Mouse (Mus musculus) regulatory T cell (primary cell): ENCODE measurements around the gene Magi2.

Source experiments
- in situ Hi-C: fragments of 300-600 bp; cut with MboI, MseI; formaldehyde crosslinking; loops from one replicate; pipeline ENCODE4 v1.15.1; 2025; ENCODE audit warnings: high pct_unique_total_duplicates

The Magi2 gene

DNA sequence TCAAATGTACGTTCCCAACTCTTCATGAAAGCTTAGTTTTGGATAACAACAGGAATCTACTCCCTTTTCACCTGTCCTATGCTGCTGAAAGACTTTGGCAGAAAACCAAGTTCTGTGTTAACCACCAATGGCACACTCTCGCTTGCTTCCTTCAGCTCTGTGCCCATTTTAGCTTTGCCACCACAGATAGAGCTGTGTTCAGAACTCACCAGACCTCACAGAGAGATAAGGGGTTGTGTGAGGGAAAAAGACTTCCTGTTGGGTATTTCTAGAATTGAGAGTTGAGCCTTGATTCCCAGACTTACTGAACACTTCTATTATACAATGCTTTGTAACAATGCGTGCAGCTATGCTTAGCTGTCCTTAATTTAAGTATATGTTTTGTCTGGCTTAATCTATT is 705.3 kb downstream of the Magi2 start:
- in situ Hi-C loops, result no loop called here

DNA sequence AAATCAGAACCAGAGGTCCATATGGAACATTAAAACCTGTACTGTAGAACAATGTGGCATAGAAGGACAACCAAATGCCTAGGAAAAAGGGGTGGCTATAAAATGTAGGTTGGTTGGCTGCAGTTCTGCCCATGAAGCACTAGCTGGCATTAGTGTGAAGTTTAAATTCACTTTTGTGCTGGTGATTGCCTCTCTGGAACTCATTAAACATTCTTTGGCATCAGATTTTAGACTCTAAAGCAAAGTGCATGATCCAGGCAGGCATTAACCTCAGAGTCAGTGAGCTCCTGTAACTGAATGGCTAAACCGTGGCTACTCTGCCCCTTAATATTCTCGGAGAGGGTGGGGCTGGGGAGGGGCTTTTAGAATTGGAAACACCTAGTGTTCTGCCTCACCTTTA is 706.4 kb downstream of the Magi2 start:
- in situ Hi-C loops, result no loop called here

DNA sequence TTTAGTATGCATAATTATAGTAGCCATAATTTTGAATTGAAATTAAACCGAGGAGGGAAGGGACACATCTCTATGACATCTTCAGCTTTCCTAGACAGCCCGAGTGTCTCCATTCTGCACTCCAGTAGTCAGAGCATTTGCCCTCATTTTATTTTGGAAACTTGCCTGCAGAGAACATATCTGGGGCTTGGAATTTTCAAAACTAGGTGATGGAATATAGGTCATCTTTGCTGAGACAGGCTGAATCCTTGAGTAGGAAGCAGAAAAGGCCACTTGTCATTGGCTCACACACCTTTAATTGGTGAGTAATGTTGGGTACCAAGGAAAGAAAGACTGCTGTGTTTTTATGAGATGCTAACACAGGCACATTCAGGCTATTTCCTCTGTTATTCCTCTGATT is 724.3 kb downstream of the Magi2 start:
- in situ Hi-C loops, result no loop called here

DNA sequence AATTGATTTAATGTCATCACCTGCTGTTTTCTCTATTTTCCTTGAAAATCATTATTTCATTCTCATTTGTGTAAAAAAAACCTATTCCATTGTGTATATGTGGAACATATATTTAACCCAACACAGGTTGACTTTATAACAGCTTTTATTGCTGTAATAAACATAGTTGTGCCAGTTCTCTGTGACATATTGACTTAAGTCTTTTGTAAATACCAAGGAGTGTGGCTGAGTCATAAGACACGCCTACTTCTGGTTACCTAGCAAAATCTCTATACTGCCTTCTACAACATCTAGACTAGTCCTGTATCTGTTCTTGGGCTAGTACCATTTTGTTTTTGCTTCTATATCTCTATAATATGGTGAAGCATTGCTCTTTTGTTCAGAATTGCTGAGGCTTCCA is 737.3 kb downstream of the Magi2 start:
- in situ Hi-C loops, result no loop called here

DNA sequence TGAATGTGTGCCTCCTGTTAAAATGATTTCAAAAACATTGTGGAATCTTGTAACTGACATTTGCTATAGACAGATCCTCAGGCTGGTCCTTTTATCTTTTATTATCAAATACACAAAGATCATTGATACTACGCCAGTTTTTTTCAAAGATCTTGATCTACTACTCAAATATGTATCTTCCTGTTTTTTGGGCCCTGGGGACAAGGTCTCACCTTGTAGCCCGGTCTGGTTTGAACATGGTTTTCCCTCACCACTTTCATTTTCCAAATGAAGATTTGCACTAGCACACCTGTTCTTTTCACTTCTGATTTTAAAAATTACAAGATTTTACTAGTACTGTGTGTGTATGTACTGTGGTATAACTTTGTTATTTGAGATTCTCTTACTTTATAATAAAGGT is 745.9 kb downstream of the Magi2 start:
- in situ Hi-C loops, result no loop called here

DNA sequence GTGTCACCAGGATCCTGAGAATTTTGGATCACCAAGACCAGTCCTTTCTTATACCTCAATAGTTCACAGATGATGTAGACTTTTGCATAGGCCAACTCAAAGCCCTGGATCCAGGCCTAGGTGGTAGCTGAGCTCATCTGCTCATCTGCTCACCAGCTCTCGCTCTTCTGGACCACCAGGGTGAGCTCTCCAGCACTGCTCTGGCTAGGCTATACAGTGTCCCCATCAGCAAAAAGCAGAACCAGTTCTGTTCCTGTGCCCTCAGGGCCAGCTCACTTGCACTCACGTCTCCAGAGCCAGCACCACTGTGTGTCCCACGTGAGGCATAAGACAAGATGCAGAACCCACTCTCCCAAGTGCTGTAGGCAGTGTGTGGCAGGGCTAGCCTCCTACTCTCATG is 747.0 kb downstream of the Magi2 start:
- in situ Hi-C loops, result no loop called here

DNA sequence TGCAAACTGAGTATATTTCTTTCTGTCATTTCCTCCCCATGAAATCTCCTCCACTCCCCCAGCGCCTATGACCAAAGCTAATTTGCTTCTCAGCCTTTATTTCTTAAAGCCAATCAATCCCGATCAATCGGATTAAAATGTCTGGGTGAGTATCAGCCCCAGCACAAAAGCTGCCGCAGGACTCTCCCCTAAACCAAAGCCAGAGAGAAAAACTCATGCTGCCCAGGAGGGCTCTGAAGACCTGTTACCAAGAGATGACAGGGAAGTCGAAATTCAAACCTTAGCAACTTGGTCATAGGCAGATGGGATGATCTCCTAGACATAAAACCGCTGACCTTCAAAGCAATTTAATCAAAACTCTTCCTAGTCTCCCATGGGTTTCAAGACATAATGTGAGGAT is 754.7 kb downstream of the Magi2 start:
- in situ Hi-C loops, result no loop called here

DNA sequence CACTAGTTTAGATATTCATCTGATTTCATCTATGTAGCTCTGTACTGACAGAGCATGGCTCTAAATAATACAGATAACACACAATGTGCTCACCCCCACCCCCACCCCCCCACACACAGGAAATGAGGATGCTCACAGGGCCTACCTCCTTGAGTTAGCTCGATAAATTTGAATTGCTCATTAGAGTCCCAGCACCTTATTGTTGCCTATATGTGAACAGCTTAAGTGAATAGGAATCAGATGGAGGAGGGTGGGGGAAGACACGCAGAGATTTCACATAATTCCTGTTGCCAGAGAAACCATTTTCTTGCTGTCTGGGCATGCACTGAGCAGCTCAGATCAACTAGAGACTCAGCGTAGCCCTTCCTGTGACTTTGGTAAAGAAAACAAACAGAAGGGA is 755.2 kb downstream of the Magi2 start:
- in situ Hi-C loops, result no loop called here

DNA sequence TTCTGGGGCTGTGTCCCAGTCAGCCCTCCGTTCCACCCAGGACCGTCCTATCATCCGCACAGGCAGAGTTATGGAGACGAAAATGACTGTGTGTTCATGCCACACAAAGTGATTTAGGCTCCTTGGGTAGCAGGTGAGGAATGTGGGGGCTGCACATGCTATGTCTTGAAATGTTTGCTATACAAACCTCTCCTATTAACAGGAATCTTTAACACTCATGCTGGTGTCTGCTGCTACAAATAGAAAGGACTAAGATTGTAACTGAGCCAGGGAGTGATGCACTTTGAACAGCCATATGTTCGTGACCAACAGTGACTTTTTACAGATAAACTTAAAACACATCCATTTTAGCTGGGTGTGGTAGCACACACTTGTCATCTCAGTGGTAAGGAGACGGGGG is 772.6 kb downstream of the Magi2 start:
- in situ Hi-C loops, result no loop called here

DNA sequence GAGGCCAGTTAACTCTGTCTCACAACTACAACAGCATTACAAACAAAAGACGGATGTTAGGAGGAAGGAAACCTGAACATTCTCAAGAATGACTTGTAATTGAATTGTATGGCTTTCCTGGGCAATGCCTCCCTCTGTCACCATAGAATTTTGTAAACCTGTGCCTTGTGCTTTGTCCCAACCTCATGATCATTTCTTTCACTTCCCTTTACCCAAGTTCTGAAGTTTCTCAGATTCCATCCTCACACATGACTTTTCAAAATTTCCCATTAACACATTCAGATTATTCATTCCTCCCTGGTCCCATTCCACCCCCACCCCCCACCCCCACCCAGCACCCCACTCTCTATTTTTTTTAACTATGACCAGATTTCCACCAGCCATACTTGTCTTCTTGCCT is 773.1 kb downstream of the Magi2 start:
- in situ Hi-C loops, result no loop called here

DNA sequence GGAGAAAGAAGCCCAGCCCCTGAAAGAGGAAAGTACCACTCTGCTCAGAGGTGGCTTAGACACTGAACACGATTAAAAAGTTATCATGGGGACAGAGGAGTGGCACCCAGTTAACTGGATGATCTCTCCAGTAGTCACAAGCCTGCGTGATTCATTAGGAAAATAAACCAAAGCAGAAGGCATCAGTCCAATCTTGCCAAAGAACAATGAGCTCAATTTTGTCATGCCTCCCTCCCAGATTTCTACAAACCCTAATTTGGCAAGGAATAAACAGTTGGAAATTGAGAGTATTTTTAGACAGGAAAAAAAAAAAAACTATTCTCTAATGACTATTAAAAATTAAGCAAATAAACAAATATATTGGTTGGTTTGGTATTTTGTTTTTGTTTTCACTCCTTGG is 779.8 kb downstream of the Magi2 start:
- in situ Hi-C loops, result no loop called here

DNA sequence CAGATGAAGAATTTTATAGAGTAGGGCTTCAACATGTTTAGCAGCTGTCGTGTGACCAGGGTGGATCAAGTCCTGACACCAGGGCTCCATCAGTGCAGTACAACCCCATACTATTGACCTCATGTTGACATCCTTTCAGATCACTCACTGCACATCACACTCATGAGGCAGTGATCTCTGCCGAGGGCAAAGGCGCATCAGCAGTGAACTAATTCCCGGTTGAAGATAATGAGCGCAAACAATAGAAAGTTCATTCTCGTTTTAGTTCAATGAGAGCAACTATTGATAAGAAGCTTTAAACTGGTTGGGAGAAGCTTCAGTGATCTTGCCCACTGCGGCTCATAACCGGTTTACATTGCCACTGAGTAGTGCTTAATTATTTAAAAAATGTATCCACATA is 780.4 kb downstream of the Magi2 start:
- in situ Hi-C loops, result no loop called here

DNA sequence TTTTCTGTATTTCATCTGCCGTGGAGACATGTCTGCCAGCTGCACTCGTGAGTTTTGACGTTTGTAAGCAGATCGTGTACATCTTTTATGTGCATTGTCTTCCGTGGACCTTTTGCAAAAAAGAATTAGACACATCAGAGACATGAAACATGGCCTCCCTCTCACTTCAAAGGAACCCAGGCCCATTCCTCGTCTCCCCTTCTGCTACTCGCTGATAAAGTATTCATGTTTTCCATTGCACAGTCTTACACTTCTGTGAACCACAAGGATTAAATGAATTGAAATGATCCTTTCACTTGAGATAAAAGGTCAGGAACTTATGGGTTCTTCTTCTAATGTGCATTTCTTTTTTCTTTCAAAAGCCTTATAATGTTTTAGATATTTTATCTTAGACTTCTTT is 783.4 kb downstream of the Magi2 start:
- in situ Hi-C loops, result no loop called here

DNA sequence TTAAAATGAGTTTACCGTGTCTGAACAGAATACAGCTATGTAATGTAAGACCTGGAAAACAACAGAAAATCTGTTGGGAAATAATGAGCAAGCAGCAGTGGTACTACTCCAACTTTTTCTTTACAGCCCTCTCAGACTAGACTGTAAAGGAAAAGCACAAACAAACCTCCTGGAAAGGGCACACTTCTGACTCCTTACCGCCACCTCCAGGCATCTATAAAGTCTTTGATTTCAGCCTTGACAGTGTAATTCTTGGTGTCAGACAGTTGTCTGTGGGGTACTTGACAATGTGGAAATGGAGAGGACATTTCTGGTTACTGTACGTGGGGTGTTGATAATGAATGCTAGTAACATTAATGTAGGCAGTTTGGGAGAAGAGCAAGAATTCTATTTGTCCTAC is 791.2 kb downstream of the Magi2 start:
- in situ Hi-C loops, result no loop called here

DNA sequence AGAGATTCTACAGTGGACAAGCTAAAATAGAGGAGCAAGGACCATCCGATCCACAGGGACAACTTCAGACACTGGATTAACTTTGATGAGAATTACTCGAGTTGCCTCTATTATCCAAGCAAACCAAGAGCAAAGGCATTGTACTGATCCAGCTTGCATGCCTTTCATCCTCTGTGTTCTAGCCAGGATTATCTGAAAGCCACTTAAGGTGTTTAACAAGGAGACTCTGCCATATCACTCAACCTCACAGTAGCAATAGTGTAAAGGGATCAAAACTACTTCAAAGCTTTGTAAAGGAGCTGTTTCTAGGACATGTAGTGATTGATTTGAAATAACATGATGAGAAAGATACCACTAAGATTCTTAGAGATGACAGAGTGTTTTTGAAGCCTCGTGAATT is 819.8 kb downstream of the Magi2 start:
- in situ Hi-C loops, result no loop called here

DNA sequence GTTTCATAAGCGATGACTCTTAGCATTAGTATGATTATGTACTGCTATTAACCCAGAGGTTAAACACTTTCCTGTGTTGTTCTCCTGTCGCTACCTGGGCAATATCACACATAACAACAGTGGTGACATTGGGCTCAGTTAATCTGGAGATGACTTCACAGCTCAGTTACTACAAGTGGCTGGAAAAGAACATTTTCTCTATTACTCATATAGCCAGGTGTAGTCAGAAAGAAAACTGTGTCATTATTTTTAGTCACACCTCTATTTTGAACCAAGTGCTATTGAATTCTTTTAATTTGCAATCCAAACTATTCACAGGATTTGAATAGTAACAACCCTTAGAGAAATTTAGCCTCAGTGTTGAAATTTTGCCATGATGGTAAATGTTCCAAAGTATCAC is 821.5 kb downstream of the Magi2 start:
- in situ Hi-C loops, result no loop called here

DNA sequence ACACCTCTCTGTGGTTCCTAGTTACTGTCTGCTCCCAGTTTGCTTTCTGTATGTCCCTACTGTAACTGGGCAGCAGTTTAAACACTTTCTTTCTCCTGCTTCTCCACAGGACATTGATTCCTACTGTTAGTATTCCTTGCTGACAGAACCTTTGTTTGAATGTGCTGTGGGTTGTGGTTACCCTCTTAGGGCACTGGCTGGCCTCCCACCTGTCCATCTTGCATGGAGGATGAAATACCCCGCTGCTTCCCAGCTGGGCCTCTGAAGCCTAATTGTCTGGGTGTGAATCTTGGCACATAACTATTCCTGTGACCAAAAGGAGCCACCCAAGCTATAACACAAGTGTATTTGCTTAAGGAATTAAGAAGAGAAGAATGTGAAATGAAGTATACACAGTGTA is 823.4 kb downstream of the Magi2 start:
- in situ Hi-C loops, result loop anchor here (25.0 kb wide), 1 partner anchor 1237 kb away; no protein-coding TSS in a partner anchor

DNA sequence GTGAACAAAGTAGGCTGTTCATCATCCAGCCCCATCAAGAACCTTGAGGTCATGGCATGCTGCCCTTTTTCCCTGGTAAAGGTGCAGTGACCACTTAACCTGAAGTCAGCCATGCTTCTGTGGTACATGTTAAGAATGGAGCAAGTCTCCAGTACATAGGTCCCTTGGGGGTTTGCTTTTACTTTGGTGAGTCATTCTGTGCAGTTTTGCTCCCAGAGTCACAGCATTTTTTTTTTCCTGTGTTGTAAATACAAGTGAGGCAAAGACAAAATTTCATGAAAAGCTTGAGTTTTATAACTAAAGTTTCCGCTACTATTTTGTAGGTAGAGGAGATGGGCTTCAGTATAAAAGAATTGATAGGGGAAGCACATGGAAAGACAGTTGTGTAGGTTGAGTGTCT is 828.2 kb downstream of the Magi2 start:
- in situ Hi-C loops, result loop anchor here (25.0 kb wide), 1 partner anchor 1232 kb away; no protein-coding TSS in a partner anchor

DNA sequence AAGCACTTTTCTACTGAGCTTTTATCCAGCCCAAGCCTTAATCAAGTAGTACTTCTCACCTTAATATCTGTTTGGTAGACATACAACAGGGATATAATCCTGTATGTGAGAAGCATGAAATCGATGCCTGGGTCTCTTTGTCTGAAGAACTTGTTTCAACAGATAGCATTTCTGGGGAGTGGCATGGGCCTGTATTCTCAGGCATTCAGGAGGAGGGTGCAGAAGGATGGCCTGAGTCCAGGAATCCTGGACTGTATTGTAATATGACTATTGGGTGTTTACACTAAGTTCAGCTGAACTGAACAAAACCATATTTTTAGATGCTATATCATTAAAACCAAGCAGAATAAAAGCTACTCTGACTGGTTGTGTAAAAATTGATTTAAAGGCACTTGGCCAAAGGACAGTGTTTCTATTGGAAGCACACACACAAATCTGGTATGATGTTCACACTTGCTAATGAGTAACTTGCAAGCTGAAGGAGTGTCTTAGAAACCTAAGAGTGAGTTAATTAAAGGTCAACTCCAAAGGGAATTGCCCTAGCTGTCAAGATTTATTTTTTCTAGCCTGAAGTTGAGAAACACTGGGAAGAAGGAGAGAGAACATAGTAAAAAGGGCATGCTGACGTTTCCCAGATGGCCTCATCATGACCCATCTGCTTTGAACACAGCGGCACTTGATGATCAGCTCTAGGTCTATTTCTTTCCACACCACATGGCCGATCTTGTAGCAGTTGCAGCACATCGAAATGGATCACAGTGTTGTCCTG is 829.4 kb downstream of the Magi2 start:
- in situ Hi-C loops, result loop anchor here (25.0 kb wide), 1 partner anchor 1231 kb away; no protein-coding TSS in a partner anchor

DNA sequence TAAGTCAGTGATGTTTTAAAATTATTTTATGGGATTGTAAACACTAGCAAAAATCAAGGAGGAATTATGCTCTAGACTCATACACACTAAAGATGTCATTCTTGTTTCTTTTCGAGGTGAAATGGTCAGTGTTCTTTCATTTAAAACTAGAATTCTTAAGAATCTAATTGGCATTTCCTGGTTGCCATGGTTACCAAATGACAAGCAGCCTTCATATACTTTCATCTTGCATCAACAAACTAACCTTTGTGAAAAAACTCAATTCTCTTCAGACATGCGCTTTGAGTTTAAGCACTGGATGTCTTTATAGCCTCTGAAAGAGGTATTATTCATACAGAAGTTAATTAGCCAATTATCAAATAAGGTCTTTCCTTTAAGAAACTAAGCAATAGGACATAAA is 830.0 kb downstream of the Magi2 start:
- in situ Hi-C loops, result loop anchor here (25.0 kb wide), 1 partner anchor 1230 kb away; no protein-coding TSS in a partner anchor

DNA sequence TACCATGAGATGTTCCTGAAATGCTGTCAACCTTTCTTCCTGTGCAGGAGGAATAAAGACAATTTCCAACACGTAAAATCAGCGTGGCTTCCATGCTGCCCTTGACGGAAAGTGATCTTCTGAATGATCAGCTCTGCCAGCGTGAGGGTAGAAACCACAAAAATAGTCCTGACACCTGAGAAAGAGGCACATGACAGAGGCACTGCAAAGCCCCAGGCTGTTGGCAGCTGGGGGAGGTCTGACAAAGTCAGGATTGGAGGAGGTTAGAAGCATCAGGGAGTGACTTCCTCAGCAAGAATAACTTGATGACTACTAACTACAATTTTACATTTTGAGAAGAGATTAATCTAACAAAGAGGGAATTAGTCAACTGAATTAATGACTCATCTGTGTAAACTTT is 835.2 kb downstream of the Magi2 start:
- in situ Hi-C loops, result loop anchor here (25.0 kb wide), 1 partner anchor 1225 kb away; no protein-coding TSS in a partner anchor

DNA sequence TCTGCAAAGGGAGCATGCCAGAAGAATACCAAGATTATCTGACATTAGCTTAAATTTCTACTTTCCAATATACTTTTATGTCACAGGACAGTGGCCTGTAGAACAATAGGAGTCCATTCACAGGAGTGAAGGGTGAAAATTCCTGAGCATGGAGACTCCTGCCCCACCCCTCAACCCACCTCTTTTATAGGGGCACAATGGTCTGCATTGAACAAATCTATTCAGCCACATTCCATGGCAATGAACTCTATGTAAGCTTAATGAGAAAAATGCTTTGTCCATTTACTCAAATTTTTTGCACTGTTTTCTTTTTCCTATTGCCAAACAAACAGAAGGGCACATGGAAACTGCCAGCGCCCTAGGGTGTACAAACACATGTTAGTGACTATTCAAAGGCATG is 838.2 kb downstream of the Magi2 start:
- in situ Hi-C loops, result loop anchor here (25.0 kb wide), 1 partner anchor 1222 kb away; no protein-coding TSS in a partner anchor

DNA sequence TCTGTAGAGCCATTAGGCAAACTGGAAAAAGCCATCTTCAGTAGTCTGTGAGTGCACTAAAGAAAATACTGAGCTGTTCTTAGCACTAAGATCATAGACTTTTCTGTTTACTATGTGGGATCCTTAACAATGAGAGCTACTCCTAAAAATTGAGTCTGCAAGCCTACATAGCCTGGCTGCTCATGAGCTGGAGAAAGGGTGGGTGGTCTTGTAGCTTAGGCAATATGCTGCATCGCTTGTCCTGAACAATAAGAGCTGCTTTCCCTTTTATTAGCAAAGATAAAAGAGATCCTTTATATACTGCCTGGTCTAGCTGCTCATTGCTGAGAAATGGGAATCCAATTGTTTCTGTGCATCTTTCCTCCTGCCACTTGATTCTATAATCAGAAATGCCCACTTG is 841.7 kb downstream of the Magi2 start:
- in situ Hi-C loops, result loop anchor here (25.0 kb wide), 1 partner anchor 1219 kb away; no protein-coding TSS in a partner anchor
